Mouse (Mus musculus) spleen, adult 2 months (tissue): ENCODE data around the gene Runx2.

Source experiments
- CTCF ChIP-seq: fragments of 200-500 bp; IDR thresholded peaks from 2 replicates; pipeline ENCODE4 v1.5.1; 2011; ENCODE audit warnings: mild to moderate bottlenecking, inconsistent platforms; ENCODE audit not compliant: insufficient read depth, insufficient read length, insufficient replicate concordance; ENCODE audit errors: extremely low read depth
- POLR2A ChIP-seq: fragments of 200-500 bp; IDR thresholded peaks from 2 replicates; pipeline ENCODE4 v1.6.1; 2011; ENCODE audit warnings: low read depth, low read length, inconsistent platforms

DNA sequence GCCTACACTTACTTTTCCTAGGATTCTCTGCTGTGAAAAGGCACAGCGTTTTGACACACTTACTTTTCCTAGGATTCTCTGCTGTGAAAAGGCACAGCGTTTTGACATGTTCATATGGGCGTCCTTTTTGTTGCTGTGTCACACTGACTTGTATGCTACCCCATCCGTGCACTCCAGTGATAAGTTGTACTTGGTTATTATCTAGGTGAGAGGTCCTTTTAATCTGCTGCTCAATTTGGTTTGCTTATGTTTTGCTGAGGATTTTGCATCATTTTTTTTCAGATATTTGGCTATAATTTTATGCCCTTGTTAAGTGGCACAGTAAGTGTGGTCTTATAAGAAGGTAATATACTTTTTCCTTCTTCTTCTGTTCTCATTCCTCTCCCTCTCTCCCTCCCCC, 13.4 kb upstream of the Runx2 start:
- TF ChIP-seq POLR2A (no peak), CTCF (no peak)
